Mouse (Mus musculus) Patski (cell line): ENCODE results near the gene Sepsecs. TPM values are rescaled to one million over a fixed set of nuclear protein-coding genes. Genes with fewer than 3 reads are reported as not detected.

Source experiments
- ATAC-seq: fragments of 100-300 bp; one replicate; pipeline ENCODE4 v1.8.0; 2021
- CTCF ChIA-PET: fragments of 350-600 bp; sonication (Branson Sonifier 250); formaldehyde crosslinking; loops from one replicate; lab custom pipeline; 2022; ENCODE audit warnings: inconsistent platforms; lab: Charles Lee
- POLR2A ChIA-PET: fragments of 350-600 bp; sonication (Branson Sonifier 250); formaldehyde crosslinking; loops from one replicate; lab custom pipeline; 2022; ENCODE audit warnings: antibody characterized with exemption, inconsistent platforms; lab: Charles Lee
- DNase-seq: peaks from one replicate; pipeline ENCODE4 v3.0.0-alpha.2; 2011; ENCODE audit warnings: low read depth, low spot score
- H3K27me3 ChIP-seq: fragments of 371-371 bp; one replicate; pipeline ENCODE4 v1.5.1; 2021
- CTCF ChIP-seq: fragments of 100-300 bp; IDR thresholded peaks from one replicate; pipeline ENCODE4 v1.5.1; 2021
- in situ Hi-C: fragments of 300-500 bp; cut with MboI; formaldehyde crosslinking; loops from 3 replicates; pipeline ENCODE4 v1.11.1; 2018; ENCODE audit warnings: low pct_unique_long_range_greater_than_20kb, mixed read lengths
- polyA plus RNA-seq: library from polyadenylated mRNA; unstranded; gene quantifications from one replicate; pipeline ENCODE4 v1.2.3, GENCODE M21; 2021

Gene Sepsecs
- polyA plus RNA-seq, 1 experiment from 2014 or later = 12.8 TPM

DNA sequence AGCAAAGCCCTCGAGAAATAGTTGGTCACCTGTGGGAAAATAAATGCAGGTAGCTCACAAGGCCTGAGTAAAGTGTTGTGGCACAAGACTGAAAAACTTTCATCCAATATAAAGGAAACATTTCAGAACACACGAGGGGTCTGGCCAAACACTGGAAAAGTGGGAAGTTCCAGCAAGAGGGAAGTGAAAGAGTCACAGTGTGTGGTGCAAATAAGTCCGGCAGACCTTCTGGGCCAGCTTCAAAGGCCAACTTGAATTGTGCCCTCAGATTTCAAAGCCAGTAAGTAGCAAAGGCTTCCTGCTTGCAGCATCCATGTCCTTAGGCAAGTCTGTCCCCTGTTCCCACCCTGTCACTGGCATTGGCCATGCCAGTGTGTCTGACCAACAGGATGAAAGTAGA, 7.6 kb upstream of the Sepsecs start:
- TF ChIP-seq CTCF = no peak
- DNase-seq = no peak
- POLR2A ChIA-PET = no interaction called here
- no peaks in the 10 kb centered on the region for H3K27me3 ChIP-seq
- in situ Hi-C loops = no loop called here
- ATAC-seq = no peak
- CTCF ChIA-PET = no interaction called here

DNA sequence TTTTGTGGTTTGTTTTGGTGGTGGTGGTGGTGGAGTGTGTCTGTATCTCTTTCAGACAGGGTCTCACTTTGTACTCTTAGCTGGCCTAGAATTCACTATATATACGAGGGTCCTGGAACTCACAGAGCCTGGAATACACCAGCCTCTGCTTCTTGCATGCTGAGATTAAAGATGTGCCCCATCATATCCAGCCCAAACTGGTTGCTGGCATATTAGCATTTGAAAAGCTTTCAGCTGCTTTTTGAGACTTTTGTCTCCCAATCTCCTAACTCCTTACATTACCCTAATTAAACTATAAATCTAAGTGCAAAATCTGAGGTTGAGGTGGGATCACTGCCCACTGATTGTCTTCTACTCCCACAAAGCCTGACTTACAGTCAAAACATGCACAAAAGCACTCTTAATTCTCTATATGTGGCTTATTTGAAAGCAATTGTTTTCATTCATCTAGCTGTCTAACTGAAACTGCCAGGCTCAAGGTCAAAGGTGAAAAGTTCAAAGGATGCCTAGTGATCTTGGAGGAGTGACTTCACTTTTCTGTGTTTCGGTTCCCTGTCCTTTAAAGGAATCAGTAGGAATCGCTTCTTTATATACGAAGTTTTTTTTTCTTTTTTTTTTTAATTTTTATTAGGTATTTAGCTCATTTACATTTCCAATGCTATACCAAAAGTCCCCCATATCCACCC, 5.0 kb upstream of the Sepsecs start:
- no peak for TF ChIP-seq CTCF
- ATAC-seq (no peak), DNase-seq (no peak)
- in situ Hi-C loops = no loop called here
- POLR2A ChIA-PET = no interaction called here
- no peaks in the 10 kb centered on the region for H3K27me3 ChIP-seq
- CTCF ChIA-PET = interaction anchor here (1.2 to 2.4 kb wide), 2 partner anchors 12 to 449 kb away, joined by 3 to 6 read pairs; no protein-coding TSS in a partner anchor

DNA sequence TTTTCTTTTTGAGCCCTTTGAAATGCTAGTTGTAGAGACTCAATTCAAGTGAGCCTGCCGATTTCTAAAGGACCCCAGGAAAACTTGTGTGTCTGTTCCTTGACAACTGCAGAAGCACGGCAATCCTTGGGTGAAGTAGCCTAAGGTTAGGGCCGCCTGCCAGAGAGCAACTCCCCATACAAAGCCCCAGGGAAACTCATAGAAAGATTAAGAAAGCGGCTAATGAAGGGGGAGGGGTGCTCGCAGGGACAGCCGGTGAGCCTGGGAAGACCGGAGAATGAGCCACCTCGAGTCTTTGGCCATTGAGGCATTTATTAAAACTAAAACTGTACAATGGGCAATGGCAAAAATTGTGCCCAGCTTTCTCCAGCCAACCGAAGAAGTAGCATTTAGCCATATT, 3.8 kb upstream of the Sepsecs start:
- ChIA-PET POLR2A (no interaction called here), CTCF (interaction anchor here (1.3 to 2.4 kb wide), 2 partner anchors 13 to 64 kb away, joined by 3 to 6 read pairs; no protein-coding TSS in a partner anchor)
- in situ Hi-C loops = no loop called here
- DNase-seq (no peak), ATAC-seq (no peak)
- H3K27me3 ChIP-seq = no peaks in the 10 kb centered on the region
- TF ChIP-seq CTCF = no peak

DNA sequence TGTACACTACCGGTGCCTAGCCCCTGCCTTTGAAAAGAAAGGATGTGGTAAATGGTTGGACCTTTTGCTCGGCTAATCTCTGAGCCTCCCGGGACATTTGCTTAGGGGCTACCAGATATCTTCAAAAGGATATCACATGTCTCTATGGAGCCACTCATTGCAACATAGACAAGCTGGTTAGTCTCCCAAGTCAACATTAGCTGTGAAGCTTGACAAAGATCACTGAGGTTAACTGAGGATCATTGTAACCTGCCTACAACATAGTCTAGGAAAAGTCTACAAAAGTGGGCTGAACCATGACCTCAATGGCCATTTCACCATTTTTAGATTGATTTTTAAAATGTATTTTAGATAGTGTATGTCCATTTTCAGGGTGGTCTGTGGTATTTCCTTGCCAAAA, 1.2 kb upstream of the Sepsecs start:
- TF ChIP-seq CTCF = no peak
- ATAC-seq (no peak), DNase-seq (no peak)
- ChIA-PET POLR2A (no interaction called here), CTCF (no interaction called here)
- in situ Hi-C loops = no loop called here
- no peaks in the 10 kb centered on the region for H3K27me3 ChIP-seq

DNA sequence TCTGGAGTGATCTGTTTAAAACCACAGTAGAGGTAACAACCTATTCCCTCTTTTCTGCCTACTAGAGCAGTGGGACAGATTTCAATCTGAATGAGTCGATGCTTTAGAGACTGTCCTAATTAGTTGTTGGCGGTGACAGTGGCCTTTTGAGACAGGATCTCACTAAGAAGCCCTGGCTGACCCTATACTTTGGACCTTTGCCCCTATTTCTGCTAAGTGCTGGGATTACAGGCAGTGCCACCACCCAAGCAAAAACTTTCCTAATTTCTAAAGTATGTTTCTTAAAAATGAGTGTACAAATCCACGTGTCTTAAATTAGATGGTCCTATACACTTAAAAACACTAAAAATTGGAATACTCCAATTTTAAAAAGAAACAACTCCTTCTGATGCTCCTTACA, 2.7 kb downstream of the Sepsecs start:
- ATAC-seq (no peak), DNase-seq (no peak)
- no peaks in the 10 kb centered on the region for H3K27me3 ChIP-seq
- in situ Hi-C loops = loop anchor here (10.0 kb wide), 1 partner anchor 148 kb away; no protein-coding TSS in a partner anchor
- POLR2A ChIA-PET = no interaction called here
- CTCF ChIA-PET = no interaction called here
- no peak for TF ChIP-seq CTCF

- DNase-seq (no peak), ATAC-seq (no peak)
- H3K27me3 ChIP-seq = no peaks in the 10 kb centered on the region
- in situ Hi-C loops = loop anchor here (10.0 kb wide), 1 partner anchor 533 kb away; no protein-coding TSS in a partner anchor
- ChIA-PET POLR2A (interaction anchor here (0.7 to 1.0 kb wide), 2 partner anchors 10 to 545 kb away, joined by 4 read pairs; no protein-coding TSS in a partner anchor), CTCF (interaction anchor here (0.9 to 4.0 kb wide), 6 partner anchors 9 to 143 kb away, joined by 3 to 16 read pairs (median 5); partner anchors contain the start of gene Sepsecs)
- no peak for TF ChIP-seq CTCF
Observed at GRCm38 (mm10) chr5:52657957-52658356, 11.6 kb downstream of the Sepsecs start.

- ATAC-seq (no peak), DNase-seq (no peak)
- TF ChIP-seq CTCF = no peak
- ChIA-PET POLR2A (interaction anchor here (1.0 kb wide), 1 partner anchor 9 kb away, joined by 4 read pairs; no protein-coding TSS in a partner anchor), CTCF (interaction anchor here (1.0 to 4.0 kb wide), 7 partner anchors 9 to 461 kb away, joined by 3 to 16 read pairs (median 6); partner anchors contain the start of gene Sepsecs)
- no peaks in the 10 kb centered on the region for H3K27me3 ChIP-seq
- in situ Hi-C loops = loop anchor here (10.0 kb wide), 1 partner anchor 533 kb away; no protein-coding TSS in a partner anchor
Observed at GRCm38 (mm10) chr5:52657336-52657735, 12.2 kb downstream of the Sepsecs start.

DNA sequence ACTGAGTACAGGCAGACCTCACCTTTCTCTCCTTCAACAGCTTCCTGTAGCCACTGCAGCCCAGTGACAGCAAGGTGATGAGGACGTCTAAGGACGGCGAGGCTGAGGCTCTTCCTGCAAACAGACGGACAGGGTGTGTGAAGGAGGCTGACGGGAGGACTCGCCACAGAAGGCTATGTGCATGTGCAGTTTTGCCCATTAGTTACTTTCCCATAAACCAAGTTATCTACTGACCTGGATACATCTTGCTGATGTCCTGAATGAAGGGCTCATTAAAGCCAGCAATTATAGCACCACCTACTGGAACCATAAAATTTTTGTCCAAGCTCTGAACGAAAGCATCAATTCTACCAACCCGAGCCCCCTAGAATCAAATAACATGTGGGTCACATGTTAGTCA, 13.5 kb downstream of the Sepsecs start:
- in situ Hi-C loops = loop anchor here (10.0 kb wide), 1 partner anchor 531 kb away; no protein-coding TSS in a partner anchor
- POLR2A ChIA-PET = interaction anchor here (0.6 kb wide), 1 partner anchor 142 kb away, joined by 11 read pairs; no protein-coding TSS in a partner anchor
- ATAC-seq (no peak), DNase-seq (no peak)
- peak; percentile 60 for TF ChIP-seq CTCF
- CTCF ChIA-PET = interaction anchor here (0.8 to 3.0 kb wide), 7 partner anchors 10 to 196 kb away, joined by 3 to 11 read pairs (median 3); partner anchors contain the start of gene Sepsecs
- no peaks in the 10 kb centered on the region for H3K27me3 ChIP-seq

DNA sequence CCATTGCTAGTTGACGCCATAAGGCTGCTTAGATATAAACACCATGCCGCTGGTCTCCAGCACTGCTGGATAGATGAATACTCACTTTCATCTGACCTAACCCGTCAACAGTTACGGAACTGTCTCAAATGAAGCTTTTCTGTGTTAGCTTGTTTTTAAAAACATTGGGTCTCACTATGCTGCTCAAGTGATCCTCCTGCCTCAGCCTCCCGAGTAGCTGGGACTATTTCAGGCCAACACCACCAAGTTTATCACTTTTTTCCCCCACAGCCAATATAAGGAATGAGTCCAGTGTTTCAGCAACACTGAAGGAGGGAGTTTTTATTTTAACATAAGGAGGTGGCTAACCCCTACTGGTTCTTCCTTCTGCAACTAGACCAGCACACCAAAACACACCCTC, 14.5 kb downstream of the Sepsecs start:
- DNase-seq = no peak
- in situ Hi-C loops = loop anchor here (10.0 kb wide), 1 partner anchor 530 kb away; no protein-coding TSS in a partner anchor
- ATAC-seq = no peak
- ChIA-PET CTCF (interaction anchor here (2.0 to 3.0 kb wide), 2 partner anchors 10 to 14 kb away, joined by 7 to 11 read pairs; partner anchors contain the start of gene Sepsecs), POLR2A (interaction anchor here (0.6 kb wide), 1 partner anchor 8 kb away, joined by 3 read pairs; no protein-coding TSS in a partner anchor)
- H3K27me3 ChIP-seq = no peaks in the 10 kb centered on the region
- TF ChIP-seq CTCF = no peak

DNA sequence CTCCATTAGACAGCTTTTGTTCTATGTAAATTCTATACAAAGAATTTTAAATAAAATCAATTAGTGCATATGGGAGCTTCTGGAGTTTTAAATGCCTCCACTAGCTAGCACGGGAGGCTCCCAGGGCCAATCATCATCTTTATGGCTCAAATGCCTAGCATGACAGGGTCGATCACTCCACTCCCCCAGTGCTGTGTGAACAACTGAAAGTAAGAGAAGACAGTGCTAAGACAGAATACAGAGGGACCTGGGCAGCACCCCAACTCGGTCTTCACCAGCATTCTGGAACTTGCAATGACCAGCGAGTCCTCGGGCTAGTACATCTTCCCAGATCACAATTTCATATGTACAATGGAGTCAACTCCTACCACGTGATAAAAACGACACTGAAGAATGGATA, 16.9 kb downstream of the Sepsecs start:
- CTCF ChIA-PET = interaction anchor here (0.8 to 1.6 kb wide), 3 partner anchors 9 to 150 kb away, joined by 3 to 8 read pairs (median 3); no protein-coding TSS in a partner anchor
- ATAC-seq (no peak), DNase-seq (no peak)
- in situ Hi-C loops = loop anchor here (10.0 kb wide), 1 partner anchor 528 kb away; no protein-coding TSS in a partner anchor
- TF ChIP-seq CTCF = no peak
- POLR2A ChIA-PET = interaction anchor here (0.7 to 1.2 kb wide), 2 partner anchors 9 to 131 kb away, joined by 3 read pairs; no protein-coding TSS in a partner anchor
- no peaks in the 10 kb centered on the region for H3K27me3 ChIP-seq
